Mouse (Mus musculus): Measurements from ENCODE around the gene Ei24.

GRCm38 (mm10) chr9:36833914-36834313 is 36.7 kb upstream of the Ei24 start:
- no peak for TF ChIP-seq CTCF (IDR thresholded peaks at IDR 0.05; ENCODE audit: low read depth)
- no peak for TF ChIP-seq EP300 (IDR thresholded peaks at IDR 0.05; ENCODE audit: low read depth)

All from liver, embryonic 14.5 days (tissue).